Mouse (Mus musculus) cortical plate, adult 2 months (tissue): Measurements from ENCODE around the gene Kif26b.

Experiments used
- CTCF ChIP-seq: fragments of 200-500 bp; IDR thresholded peaks from 2 replicates; pipeline ENCODE4 v1.5.1; 2011; ENCODE audit warnings: mild to moderate bottlenecking, control low read depth, low read length; ENCODE audit not compliant: insufficient read depth; ENCODE audit errors: extremely low read depth
- POLR2A ChIP-seq: fragments of 200-500 bp; IDR thresholded peaks from 2 replicates; pipeline ENCODE4 v1.6.1; 2011; ENCODE audit warnings: mild to moderate bottlenecking, low read length, control low read depth; ENCODE audit not compliant: insufficient read depth; ENCODE audit errors: extremely low read depth

- TF ChIP-seq POLR2A (no peak), CTCF (no peak)
Observed at GRCm38 (mm10) chr1:178573406-178574032, 44.6 kb downstream of the Kif26b start.
